Mouse (Mus musculus) spleen, embryonic (tissue): Measurements from ENCODE around the gene Got2.

Experiments used
- CTCF ChIA-PET: fragments of 350-600 bp; sonication (Branson Sonifier 250); formaldehyde crosslinking; loops from one replicate; lab custom pipeline; 2022; lab: Charles Lee

The Got2 gene

DNA sequence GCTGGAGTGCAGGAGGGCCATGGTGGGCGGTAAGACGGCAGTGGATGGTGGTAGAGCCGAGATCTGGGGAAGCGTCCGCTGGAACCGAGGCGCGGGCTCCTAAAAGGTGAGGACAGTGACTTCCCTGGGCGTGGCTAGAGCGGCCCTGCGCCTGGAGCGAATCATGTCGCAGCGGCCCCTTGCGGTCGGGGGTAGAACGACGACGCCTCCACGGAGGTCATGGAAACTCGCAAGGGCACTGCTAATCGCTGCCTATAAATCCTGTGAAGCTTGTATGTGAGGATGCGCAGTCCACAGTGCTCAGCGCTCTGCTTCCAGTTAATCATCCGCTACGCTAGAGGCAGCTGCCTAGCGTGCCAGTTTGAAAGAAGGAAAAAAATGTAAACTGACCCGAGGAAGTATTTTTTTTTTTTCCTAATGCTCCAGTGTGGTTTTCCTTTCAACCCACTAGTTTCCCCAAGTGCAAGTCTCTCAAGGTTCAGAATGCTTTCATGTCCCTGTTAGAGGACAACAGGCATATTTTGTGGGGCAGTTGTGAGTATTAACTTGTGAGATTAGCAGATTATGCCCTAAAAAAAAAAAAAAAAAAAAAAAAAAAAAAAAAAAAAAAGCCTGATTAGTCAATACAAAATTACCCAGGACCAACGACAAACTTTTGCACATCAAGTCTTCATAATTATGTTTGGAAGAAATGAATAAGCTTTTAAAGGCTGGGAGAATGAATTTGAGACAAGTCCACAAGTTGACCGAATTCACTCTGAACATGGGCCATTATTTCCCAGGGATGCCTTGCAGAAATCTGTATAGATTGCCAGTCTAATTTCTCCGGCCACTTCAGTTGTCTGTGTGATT lies at the start of gene Got2:
TSS of gene Got2 (minus strand) at position 263 of the 852 bp plus-strand sequence.
- CTCF ChIA-PET = interaction anchor here (0.5 to 0.7 kb wide), 2 partner anchors 16 to 377 kb away, joined by 4 to 5 read pairs; no protein-coding TSS in a partner anchor

DNA sequence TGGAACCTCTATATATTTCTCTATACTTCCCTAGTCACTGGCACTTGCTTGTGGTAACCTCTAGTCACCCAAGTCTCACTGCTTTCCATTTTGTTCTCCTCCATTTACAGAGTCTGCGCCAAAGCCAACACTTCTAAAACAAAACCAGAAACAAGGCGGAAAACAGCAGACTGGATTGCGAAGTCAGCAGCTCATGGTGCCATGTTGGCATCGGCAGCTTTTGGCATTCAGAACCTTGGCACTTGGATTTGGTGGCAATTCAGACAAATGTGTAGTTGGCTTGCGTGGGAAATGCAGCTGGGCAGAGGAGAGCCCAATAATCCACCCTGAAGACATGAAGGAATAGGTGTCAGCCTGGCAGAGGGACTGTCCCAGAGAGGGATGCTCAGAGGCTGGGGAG lies 44.5 kb upstream of the Got2 start:
- CTCF ChIA-PET = no interaction called here

GRCm38 (mm10) chr8:95929821-95930220 lies 41.5 kb upstream of the Got2 start:
- CTCF ChIA-PET = no interaction called here

- CTCF ChIA-PET = no interaction called here
These were observed 27.8 kb upstream of the Got2 start for GRCm38 (mm10) chr8:95916106-95916505.

GRCm38 (mm10) chr8:95914905-95915643 lies 26.7 kb upstream of the Got2 start:
- CTCF ChIA-PET = interaction anchor here (0.7 kb wide), 1 partner anchor 324 kb away, joined by 3 read pairs; no protein-coding TSS in a partner anchor

GRCm38 (mm10) chr8:95911240-95911639 lies 22.9 kb upstream of the Got2 start:
- CTCF ChIA-PET = no interaction called here

- CTCF ChIA-PET = no interaction called here
These were observed 19.5 kb upstream of the Got2 start for GRCm38 (mm10) chr8:95907885-95908284.

DNA sequence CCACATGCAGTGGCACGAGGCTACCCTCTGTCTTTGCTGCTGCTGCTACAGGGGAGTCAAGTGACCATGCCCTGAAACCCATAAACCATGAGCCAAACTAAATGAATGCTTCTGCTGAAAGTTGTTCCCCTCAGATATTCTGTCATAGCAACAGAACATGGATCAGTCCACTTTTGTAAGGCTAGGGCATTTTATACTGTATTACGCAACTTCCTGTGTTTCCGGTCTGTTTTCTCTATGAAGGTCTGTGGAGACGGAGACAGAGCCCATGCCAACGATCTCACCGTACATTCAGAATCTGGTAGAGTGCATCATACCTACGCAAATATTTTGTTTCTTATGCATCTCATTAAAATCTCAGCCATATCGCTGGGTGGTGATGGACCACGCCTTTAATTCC lies 18.4 kb upstream of the Got2 start:
- CTCF ChIA-PET = no interaction called here

DNA sequence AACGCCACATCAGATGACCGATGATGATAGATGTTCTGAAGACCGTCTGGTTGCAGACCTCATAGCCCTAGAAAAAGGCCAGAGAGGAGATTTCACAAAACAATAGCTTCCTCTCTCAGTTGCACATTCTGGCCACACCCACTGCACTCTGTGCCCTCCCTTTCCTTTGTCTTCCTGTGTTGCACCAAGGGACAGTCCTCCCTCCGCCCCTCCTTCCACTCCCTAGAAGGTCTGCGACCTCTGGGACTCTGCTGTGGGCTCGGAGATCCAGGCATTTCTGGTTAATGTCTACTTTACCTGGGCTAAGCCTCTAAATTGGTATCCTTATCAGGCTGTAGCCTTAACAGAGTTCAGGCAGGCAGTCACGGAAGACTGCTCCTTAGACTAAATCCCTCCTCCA lies 13.5 kb upstream of the Got2 start:
- CTCF ChIA-PET = no interaction called here

GRCm38 (mm10) chr8:95893701-95894100 lies 5.4 kb upstream of the Got2 start:
- CTCF ChIA-PET = no interaction called here

- CTCF ChIA-PET = interaction anchor here (0.6 kb wide), 1 partner anchor 150 kb away, joined by 3 read pairs; no protein-coding TSS in a partner anchor
These were observed 616 bp downstream of the Got2 start for GRCm38 (mm10) chr8:95887578-95888284.

GRCm38 (mm10) chr8:95886647-95887577 lies 1.4 kb downstream of the Got2 start:
- CTCF ChIA-PET = no interaction called here

DNA sequence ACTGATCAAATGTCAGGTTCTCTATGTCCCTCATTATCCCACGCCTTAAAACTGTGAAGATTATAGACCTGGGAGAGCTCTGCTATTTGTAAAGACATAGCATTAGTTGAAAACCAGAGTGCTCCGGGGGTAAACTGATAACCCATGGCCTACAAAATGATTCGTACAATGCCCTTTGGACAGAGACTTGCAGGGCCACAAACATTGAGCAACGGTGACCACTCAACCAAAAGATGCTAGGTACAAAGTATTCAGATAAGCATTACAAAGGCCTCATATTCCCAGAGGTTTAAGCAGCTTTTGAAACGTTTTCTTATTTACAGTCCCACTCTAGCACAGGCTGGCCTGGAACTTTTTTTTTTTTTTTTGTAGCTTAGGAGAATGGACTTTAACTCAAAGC lies 2.4 kb downstream of the Got2 start:
- CTCF ChIA-PET = no interaction called here

- CTCF ChIA-PET = no interaction called here
These were observed 3.0 kb downstream of the Got2 start for GRCm38 (mm10) chr8:95885271-95885841.

DNA sequence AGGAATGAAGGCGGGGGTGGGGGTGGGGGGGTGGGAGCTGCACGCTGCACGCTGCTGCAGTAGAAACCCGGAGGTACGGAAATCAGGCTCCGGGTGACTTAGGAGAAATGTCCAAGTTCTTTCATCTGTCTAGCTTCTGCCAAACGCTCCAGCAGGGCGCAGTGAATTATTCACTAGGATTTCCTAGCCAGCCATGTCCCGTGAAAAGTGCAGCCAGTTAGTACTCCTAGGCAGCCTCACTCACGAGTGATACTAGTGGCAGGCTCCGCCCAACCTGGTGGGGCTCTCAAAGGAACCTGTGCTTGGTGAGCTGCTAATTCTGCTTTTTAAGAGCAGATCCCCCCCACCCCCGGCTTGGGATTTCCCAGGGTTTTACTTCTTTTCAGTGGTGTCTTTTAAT lies 3.9 kb downstream of the Got2 start:
- CTCF ChIA-PET = no interaction called here

DNA sequence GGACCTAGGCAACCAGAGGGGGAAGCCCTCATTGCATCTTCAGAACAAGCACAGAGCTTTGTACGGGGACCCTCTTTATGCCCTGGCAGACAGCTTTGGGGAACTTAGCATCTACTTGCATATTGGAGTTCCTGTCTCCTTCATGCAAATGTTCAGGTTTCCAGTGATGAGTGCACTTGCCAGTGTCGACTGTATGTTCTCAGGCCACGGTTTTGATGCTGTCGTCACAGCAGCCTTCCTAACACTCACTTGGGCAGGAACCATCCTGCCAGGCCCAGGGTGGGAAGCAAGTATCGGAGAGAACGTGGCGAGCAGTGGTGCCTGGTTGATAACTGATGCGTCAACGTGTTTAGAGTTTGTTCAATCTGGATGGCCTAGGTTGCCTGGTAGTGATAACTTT lies 6.2 kb downstream of the Got2 start:
- CTCF ChIA-PET = no interaction called here

DNA sequence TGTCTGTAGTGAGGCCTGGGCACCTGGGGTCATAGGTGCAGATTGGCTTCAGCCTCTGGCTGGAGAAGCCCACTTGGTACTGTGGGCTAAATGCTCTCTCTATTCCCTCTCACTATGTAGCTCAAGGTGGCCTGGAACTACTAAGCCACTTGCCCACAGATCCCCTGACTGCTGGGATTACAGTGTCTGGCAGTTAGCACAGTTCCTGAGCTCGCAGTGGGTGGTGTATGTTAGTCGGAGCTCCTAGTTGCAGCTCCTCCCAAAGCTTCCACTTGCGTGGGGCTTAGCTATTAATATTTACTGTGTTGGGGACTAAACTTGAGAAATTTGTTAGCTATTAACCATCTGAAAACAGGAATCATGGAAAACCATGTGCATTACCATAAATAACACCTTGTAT lies 6.8 kb downstream of the Got2 start:
- CTCF ChIA-PET = no interaction called here

DNA sequence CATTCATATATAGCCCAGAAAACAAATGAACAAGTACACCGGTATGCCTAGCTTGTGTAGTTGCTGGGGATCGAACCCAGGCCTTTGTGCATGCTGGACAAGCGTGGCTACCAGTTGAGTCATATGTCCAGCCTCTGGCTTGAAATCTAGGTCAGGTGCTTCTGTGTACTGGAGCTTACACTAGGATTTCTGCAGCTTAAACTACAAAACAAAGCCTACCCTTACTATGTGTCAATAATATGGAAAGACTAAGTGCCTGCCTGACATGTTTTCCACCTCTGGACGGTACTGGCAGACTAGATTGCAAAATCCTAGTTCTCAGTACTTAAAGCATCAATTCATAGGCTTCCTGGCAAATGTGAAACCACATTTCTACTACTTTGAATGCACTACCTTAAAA lies 8.5 kb downstream of the Got2 start:
- CTCF ChIA-PET = no interaction called here

DNA sequence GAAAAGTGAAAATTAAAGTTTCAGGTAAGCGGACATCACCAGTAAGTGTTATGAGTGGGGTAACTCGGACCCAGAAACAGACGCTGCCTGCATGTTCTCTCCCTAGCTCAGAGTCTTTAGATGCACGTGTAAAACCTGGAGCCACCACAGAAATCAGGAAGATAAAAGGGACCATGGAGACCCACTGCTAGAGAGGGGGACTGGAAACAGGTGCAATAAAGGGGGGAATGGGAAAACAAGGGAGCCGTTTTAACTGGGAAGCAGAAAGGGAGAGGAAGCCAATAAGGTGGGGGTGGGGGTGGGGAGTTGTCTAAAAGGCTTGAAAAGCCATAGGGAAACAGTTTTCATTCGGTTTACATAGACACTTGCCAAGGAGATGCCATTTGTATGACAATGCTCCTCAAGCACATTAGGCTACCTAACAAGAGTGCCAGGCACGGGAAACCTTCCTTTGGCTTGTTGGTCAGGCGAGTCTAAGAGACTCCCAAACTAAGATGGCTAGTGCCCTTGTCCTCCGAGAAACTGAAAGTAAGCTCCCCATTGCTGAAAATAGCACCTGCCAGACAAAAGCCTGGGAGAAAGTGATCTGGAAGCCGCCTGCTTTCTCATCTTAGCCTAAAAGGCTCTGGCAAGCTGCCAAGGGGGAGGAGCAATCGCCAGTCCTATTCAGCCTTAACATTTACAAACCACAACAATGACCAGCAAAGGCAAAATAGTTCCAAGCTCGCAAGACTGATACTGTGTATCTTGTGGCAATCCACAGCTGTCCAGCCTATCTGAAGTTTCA lies 10.0 kb downstream of the Got2 start:
- CTCF ChIA-PET = no interaction called here

DNA sequence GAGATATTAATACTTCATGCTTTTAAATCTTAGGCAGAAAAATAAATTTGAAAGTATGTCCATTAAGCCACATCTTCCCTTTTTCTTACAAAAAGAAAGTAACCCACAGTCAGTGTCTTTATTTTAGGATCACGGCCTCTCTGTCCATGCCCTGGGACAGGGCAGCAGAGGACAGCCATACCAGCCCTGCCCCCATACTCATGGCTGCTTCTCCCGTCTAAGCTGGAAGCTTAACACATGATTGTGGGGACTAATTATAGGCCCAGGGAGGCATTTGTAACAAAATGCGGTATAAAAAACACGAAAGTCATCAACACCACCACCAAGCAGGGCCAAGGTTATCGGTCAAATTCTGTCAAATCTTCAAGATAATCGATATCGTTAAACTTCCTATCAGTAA lies 13.1 kb downstream of the Got2 start:
- CTCF ChIA-PET = no interaction called here
